Mouse (Mus musculus): ENCODE measurements at regions not wholly inside any gene's neighbourhood (a gene's known extent, or its start where the extent isn't known, plus 50 kb on each side); places are given as distances from the start of the nearest gene placed in this dataset.

- H3K4me1 ChIP-seq (ENCODE audit: insufficient read depth) = peaks cover 3% of the 10 kb centered on the region; the same call in 1 of the 2 replicates
- no peak for TF ChIP-seq CTCF (IDR thresholded peaks at IDR 0.05; ENCODE audit: low read depth)
- DNase-seq = no peak
These were observed 120.4 kb downstream of the Csl start for GRCm38 (mm10) chr10:99639022-99639421.

GRCm38 (mm10) chr10:99639469-99639868, 120.0 kb downstream of the Csl start:
- Histone ChIP-seq H3K36me3 (ENCODE audit: insufficient read depth) (no peaks in the 10 kb centered on the region), H3K27ac (ENCODE audit: low read depth) (no peak overlapping the region), H3K27me3 (ENCODE audit: insufficient read depth, low read length) (no peaks in the 10 kb centered on the region), H3K4me1 (ENCODE audit: insufficient read depth) (peaks cover 3% of the 10 kb centered on the region; the same call in 1 of the 2 replicates), H3K4me3 (ENCODE audit: low read depth, low read length) (no peak overlapping the region), H3K9me3 (ENCODE audit: low read depth, low read length) (no peaks in the 10 kb centered on the region), H3K4me2 (no peak overlapping the region), H3K9ac (no peak overlapping the region)
- peak; percentile 41 for DNase-seq
- WGBS = 50% methylated on average over 5 of the region's 5 CpGs
- ATAC-seq (ENCODE audit: insufficient read depth) = no peak
- no peak for TF ChIP-seq CTCF (IDR thresholded peaks at IDR 0.05; ENCODE audit: low read depth)

More at GRCm38 (mm10) chr10:99639022-99639421, 120.4 kb downstream of the Csl start:
- no peak overlapping the region for H3K27ac ChIP-seq (ENCODE audit: low read depth)
- no peak for ATAC-seq (ENCODE audit: insufficient read depth)
- no peaks in the 10 kb centered on the region for H3K27me3 ChIP-seq (ENCODE audit: insufficient read depth, low read length)
- no peak overlapping the region for H3K4me3 ChIP-seq (ENCODE audit: low read depth, low read length)
- no peaks in the 10 kb centered on the region for H3K36me3 ChIP-seq (ENCODE audit: insufficient read depth)
- no peaks in the 10 kb centered on the region for H3K9me3 ChIP-seq (ENCODE audit: low read depth, low read length)
- H3K9ac ChIP-seq = no peak overlapping the region
- no peak overlapping the region for H3K4me2 ChIP-seq
- WGBS = 84% methylated on average over 7 of the region's 7 CpGs

- Histone ChIP-seq H3K4me2 (no peak overlapping the region), H3K27me3 (ENCODE audit: insufficient read depth, low read length) (no peaks in the 10 kb centered on the region), H3K36me3 (ENCODE audit: insufficient read depth) (no peaks in the 10 kb centered on the region), H3K27ac (ENCODE audit: low read depth) (no peak overlapping the region), H3K4me1 (ENCODE audit: insufficient read depth) (peaks cover 3% of the 10 kb centered on the region; the same call in 1 of the 2 replicates), H3K4me3 (ENCODE audit: low read depth, low read length) (no peak overlapping the region), H3K9ac (no peak overlapping the region), H3K9me3 (ENCODE audit: low read depth, low read length) (no peaks in the 10 kb centered on the region)
- ATAC-seq (ENCODE audit: insufficient read depth) (peak; percentile 87), DNase-seq (peak; percentile 92)
- TF ChIP-seq CTCF (IDR thresholded peaks at IDR 0.05; ENCODE audit: low read depth) = peak; percentile 85
- WGBS = 9% methylated on average over 11 of the region's 11 CpGs
These were observed 117.7 kb downstream of the Csl start for GRCm38 (mm10) chr10:99641784-99642183.

- TF ChIP-seq CTCF (IDR thresholded peaks at IDR 0.05; ENCODE audit: low read depth) = no peak
- Histone ChIP-seq H3K9me3 (ENCODE audit: low read depth, low read length) (no peaks in the 10 kb centered on the region), H3K4me1 (ENCODE audit: insufficient read depth) (peaks cover 3% of the 10 kb centered on the region; the same call in 1 of the 2 replicates), H3K4me2 (no peak overlapping the region), H3K4me3 (ENCODE audit: low read depth, low read length) (no peak overlapping the region), H3K9ac (no peak overlapping the region), H3K27ac (ENCODE audit: low read depth) (no peak overlapping the region), H3K27me3 (ENCODE audit: insufficient read depth, low read length) (no peaks in the 10 kb centered on the region), H3K36me3 (ENCODE audit: insufficient read depth) (no peaks in the 10 kb centered on the region)
- WGBS = 54% methylated on average over 4 of the region's 4 CpGs
- ATAC-seq (ENCODE audit: insufficient read depth) (no peak), DNase-seq (no peak)
These were observed 117.1 kb downstream of the Csl start for GRCm38 (mm10) chr10:99642201-99642827.

- ATAC-seq (ENCODE audit: insufficient read depth) = no peak
- H3K4me1 ChIP-seq (ENCODE audit: insufficient read depth) = no peaks in the 10 kb centered on the region
- H3K36me3 ChIP-seq (ENCODE audit: insufficient read depth) = no peaks in the 10 kb centered on the region
- H3K9me3 ChIP-seq (ENCODE audit: low read depth, low read length) = no peaks in the 10 kb centered on the region
- no peak overlapping the region for H3K27ac ChIP-seq (ENCODE audit: low read depth)
- no peak overlapping the region for H3K4me3 ChIP-seq (ENCODE audit: low read depth, low read length)
- TF ChIP-seq CTCF (IDR thresholded peaks at IDR 0.05; ENCODE audit: low read depth) = peak; percentile 62
- no peak overlapping the region for H3K9ac ChIP-seq
- H3K27me3 ChIP-seq (ENCODE audit: insufficient read depth, low read length) = no peaks in the 10 kb centered on the region
- H3K4me2 ChIP-seq = no peak overlapping the region
- WGBS = 42% methylated on average over 2 of the region's 2 CpGs
- peak; percentile 55 for DNase-seq
These were observed 114.5 kb downstream of the Csl start for GRCm38 (mm10) chr10:99644981-99645380.

- Histone ChIP-seq H3K9me3 (ENCODE audit: low read depth, low read length) (no peaks in the 10 kb centered on the region), H3K36me3 (ENCODE audit: insufficient read depth) (no peaks in the 10 kb centered on the region), H3K27ac (ENCODE audit: low read depth) (no peak overlapping the region), H3K9ac (no peak overlapping the region), H3K27me3 (ENCODE audit: insufficient read depth, low read length) (no peaks in the 10 kb centered on the region), H3K4me2 (no peak overlapping the region), H3K4me3 (ENCODE audit: low read depth, low read length) (no peak overlapping the region), H3K4me1 (ENCODE audit: insufficient read depth) (no peaks in the 10 kb centered on the region)
- ATAC-seq (ENCODE audit: insufficient read depth) (no peak), DNase-seq (no peak)
- 87% methylated on average over 1 of the region's 1 CpGs for WGBS
- no peak for TF ChIP-seq CTCF (IDR thresholded peaks at IDR 0.05; ENCODE audit: low read depth)
These were observed 107.4 kb downstream of the Csl start for GRCm38 (mm10) chr10:99652011-99652410.

GRCm38 (mm10) chr10:99654284-99654683, 105.2 kb downstream of the Csl start:
- Histone ChIP-seq H3K4me3 (ENCODE audit: low read depth, low read length) (no peak overlapping the region), H3K36me3 (ENCODE audit: insufficient read depth) (no peaks in the 10 kb centered on the region), H3K27ac (ENCODE audit: low read depth) (no peak overlapping the region), H3K9me3 (ENCODE audit: low read depth, low read length) (no peaks in the 10 kb centered on the region), H3K4me1 (ENCODE audit: insufficient read depth) (no peaks in the 10 kb centered on the region), H3K9ac (no peak overlapping the region), H3K27me3 (ENCODE audit: insufficient read depth, low read length) (no peaks in the 10 kb centered on the region), H3K4me2 (no peak overlapping the region)
- TF ChIP-seq CTCF (IDR thresholded peaks at IDR 0.05; ENCODE audit: low read depth) = no peak
- no peak for DNase-seq
- 73% methylated on average over 4 of the region's 4 CpGs for WGBS
- no peak for ATAC-seq (ENCODE audit: insufficient read depth)

All from lung, embryonic 14.5 days (tissue).